Mouse (Mus musculus): ENCODE data around the gene Taf6l. TPM values are rescaled to one million over a fixed set of nuclear protein-coding genes. Genes with fewer than 3 reads are reported as not detected.

Taf6l gene
- 44.2 and 47.0 TPM in 2 replicates for polyA plus RNA-seq (2016; fragmentation: Nextera tagmentation; extraction: Ambion mirVana)

GRCm38 (mm10) chr19:8786008-8786781, at the start of gene Taf6l:
TSS of gene Taf6l (minus strand) at chr19:8786417.
- Histone ChIP-seq H3K9me3 (replicated peaks) (no peaks in the 10 kb centered on the region), H3K4me1 (peaks cover 19% of the 10 kb centered on the region), H3K27ac (peak within 1 kb of the TSS; percentile 92), H3K27me3 (ENCODE audit: low read depth, poor library complexity, severe bottlenecking) (no peaks in the 10 kb centered on the region), H3K4me3 (peak within 1 kb of the TSS; percentile 79), H3K36me3 (peaks cover 41% of the 10 kb centered on the region)
- DNase-seq (ENCODE audit: low spot score): peak; percentile 90
- under 1% methylated on average over 32 of the region's 32 CpGs for WGBS

- H3K36me3 ChIP-seq: peaks cover 84% of the 10 kb centered on the region
- 95% methylated on average over 4 of the region's 4 CpGs for WGBS
- peaks cover 10% of the 10 kb centered on the region for H3K4me1 ChIP-seq
- H3K4me3 ChIP-seq: no peak overlapping the region
- H3K27me3 ChIP-seq (ENCODE audit: low read depth, poor library complexity, severe bottlenecking): no peaks in the 10 kb centered on the region
- no peak for DNase-seq (ENCODE audit: low spot score)
- no peaks in the 10 kb centered on the region for H3K9me3 ChIP-seq (replicated peaks)
- no peak overlapping the region for H3K27ac ChIP-seq
Measured at GRCm38 (mm10) chr19:8832971-8833370, 46.8 kb upstream of the Taf6l start.

GRCm38 (mm10) chr19:8831262-8831661, 45.0 kb upstream of the Taf6l start:
- WGBS: 92% methylated on average over 11 of the region's 11 CpGs
- no peak for DNase-seq (ENCODE audit: low spot score)
- no peak overlapping the region for H3K27ac ChIP-seq
- no peaks in the 10 kb centered on the region for H3K9me3 ChIP-seq (replicated peaks)
- H3K27me3 ChIP-seq (ENCODE audit: low read depth, poor library complexity, severe bottlenecking): no peaks in the 10 kb centered on the region
- H3K36me3 ChIP-seq: peaks cover 100% of the 10 kb centered on the region
- no peak overlapping the region for H3K4me3 ChIP-seq
- no peaks in the 10 kb centered on the region for H3K4me1 ChIP-seq

GRCm38 (mm10) chr19:8830664-8831063, 44.4 kb upstream of the Taf6l start:
- 95% methylated on average over 8 of the region's 8 CpGs for WGBS
- Histone ChIP-seq H3K9me3 (replicated peaks) (no peaks in the 10 kb centered on the region), H3K4me3 (no peak overlapping the region), H3K36me3 (peaks cover 100% of the 10 kb centered on the region), H3K27ac (no peak overlapping the region), H3K4me1 (no peaks in the 10 kb centered on the region), H3K27me3 (ENCODE audit: low read depth, poor library complexity, severe bottlenecking) (no peaks in the 10 kb centered on the region)
- DNase-seq (ENCODE audit: low spot score): no peak

GRCm38 (mm10) chr19:8829660-8830059, 43.4 kb upstream of the Taf6l start, which contains the start of gene AC129217.1:
TSS of gene AC129217.1 (plus strand) at chr19:8829773.
- H3K9me3 ChIP-seq (replicated peaks): no peaks in the 10 kb centered on the region

GRCm38 (mm10) chr19:8822696-8823095, 36.5 kb upstream of the Taf6l start:
- 90% methylated on average over 8 of the region's 8 CpGs for WGBS
- Histone ChIP-seq H3K36me3 (peaks cover 62% of the 10 kb centered on the region), H3K27ac (no peak overlapping the region), H3K4me1 (peaks cover 26% of the 10 kb centered on the region), H3K4me3 (peak overlapping the region; percentile 72), H3K9me3 (replicated peaks) (no peaks in the 10 kb centered on the region), H3K27me3 (ENCODE audit: low read depth, poor library complexity, severe bottlenecking) (no peaks in the 10 kb centered on the region)
- DNase-seq (ENCODE audit: low spot score): no peak

More at GRCm38 (mm10) chr19:8829660-8830059, 43.4 kb upstream of the Taf6l start, which contains the start of gene AC129217.1:
- no peak within 1 kb of the TSS for H3K27ac ChIP-seq
- no peaks in the 10 kb centered on the region for H3K4me1 ChIP-seq
- peaks cover 100% of the 10 kb centered on the region for H3K36me3 ChIP-seq
- DNase-seq (ENCODE audit: low spot score): no peak
- H3K4me3 ChIP-seq: no peak within 1 kb of the TSS
- WGBS: 91% methylated on average over 8 of the region's 8 CpGs
- H3K27me3 ChIP-seq (ENCODE audit: low read depth, poor library complexity, severe bottlenecking): no peaks in the 10 kb centered on the region

- no peaks in the 10 kb centered on the region for H3K27me3 ChIP-seq (ENCODE audit: low read depth, poor library complexity, severe bottlenecking)
- no peaks in the 10 kb centered on the region for H3K9me3 ChIP-seq (replicated peaks)
- peaks cover 59% of the 10 kb centered on the region for H3K36me3 ChIP-seq
- no peak for DNase-seq (ENCODE audit: low spot score)
- H3K4me3 ChIP-seq: peak overlapping the region; percentile 72
- peak overlapping the region; percentile 96 for H3K27ac ChIP-seq
- WGBS: 3% methylated on average over 7 of the region's 7 CpGs
- peaks cover 40% of the 10 kb centered on the region for H3K4me1 ChIP-seq
Measured at GRCm38 (mm10) chr19:8821146-8821545, 34.9 kb upstream of the Taf6l start.

GRCm38 (mm10) chr19:8820424-8820956, 34.3 kb upstream of the Taf6l start:
- DNase-seq (ENCODE audit: low spot score): no peak
- H3K9me3 ChIP-seq (replicated peaks): no peaks in the 10 kb centered on the region
- no peaks in the 10 kb centered on the region for H3K27me3 ChIP-seq (ENCODE audit: low read depth, poor library complexity, severe bottlenecking)
- H3K27ac ChIP-seq: peak overlapping the region; percentile 96
- WGBS: under 1% methylated on average over 48 of the region's 48 CpGs
- H3K4me1 ChIP-seq: peaks cover 40% of the 10 kb centered on the region
- peaks cover 59% of the 10 kb centered on the region for H3K36me3 ChIP-seq
- H3K4me3 ChIP-seq: peak overlapping the region; percentile 72

GRCm38 (mm10) chr19:8819596-8820423, 33.6 kb upstream of the Taf6l start, which contains the start of gene Hnrnpul2:
TSS of gene Hnrnpul2 (plus strand) at chr19:8820010.
- peak within 1 kb of the TSS; percentile 72 for H3K4me3 ChIP-seq
- WGBS: under 1% methylated on average over 83 of the region's 83 CpGs
- DNase-seq (ENCODE audit: low spot score): peak; percentile 95
- peak within 1 kb of the TSS; percentile 96 for H3K27ac ChIP-seq
- no peaks in the 10 kb centered on the region for H3K27me3 ChIP-seq (ENCODE audit: low read depth, poor library complexity, severe bottlenecking)
- peaks cover 59% of the 10 kb centered on the region for H3K36me3 ChIP-seq
- no peaks in the 10 kb centered on the region for H3K9me3 ChIP-seq (replicated peaks)
- H3K4me1 ChIP-seq: peaks cover 40% of the 10 kb centered on the region

GRCm38 (mm10) chr19:8818801-8819595, 32.8 kb upstream of the Taf6l start, which contains the start of gene Ttc9c:
TSS of gene Ttc9c (minus strand) at chr19:8819333.
- no peaks in the 10 kb centered on the region for H3K27me3 ChIP-seq (ENCODE audit: low read depth, poor library complexity, severe bottlenecking)
- peak within 1 kb of the TSS; percentile 96 for H3K27ac ChIP-seq
- peaks cover 59% of the 10 kb centered on the region for H3K36me3 ChIP-seq
- H3K9me3 ChIP-seq (replicated peaks): no peaks in the 10 kb centered on the region
- WGBS: under 1% methylated on average over 33 of the region's 33 CpGs
- H3K4me3 ChIP-seq: peak within 1 kb of the TSS; percentile 72
- H3K4me1 ChIP-seq: peaks cover 40% of the 10 kb centered on the region
- peak; percentile 94 for DNase-seq (ENCODE audit: low spot score)

GRCm38 (mm10) chr19:8818301-8818798, 32.1 kb upstream of the Taf6l start:
- H3K4me3 ChIP-seq: peak overlapping the region; percentile 72
- H3K36me3 ChIP-seq: peaks cover 59% of the 10 kb centered on the region
- no peaks in the 10 kb centered on the region for H3K27me3 ChIP-seq (ENCODE audit: low read depth, poor library complexity, severe bottlenecking)
- no peak for DNase-seq (ENCODE audit: low spot score)
- WGBS: 31% methylated on average over 14 of the region's 14 CpGs
- H3K9me3 ChIP-seq (replicated peaks): no peaks in the 10 kb centered on the region
- peak overlapping the region; percentile 96 for H3K27ac ChIP-seq
- peaks cover 40% of the 10 kb centered on the region for H3K4me1 ChIP-seq

- WGBS: 87% methylated on average over 3 of the region's 3 CpGs
- peaks cover 29% of the 10 kb centered on the region for H3K4me1 ChIP-seq
Measured at GRCm38 (mm10) chr19:8817001-8817400, 30.8 kb upstream of the Taf6l start.

More at GRCm38 (mm10) chr19:8817001-8817400, 30.8 kb upstream of the Taf6l start:
- Histone ChIP-seq H3K4me3 (peak overlapping the region; percentile 72; the same call in 1 of the 2 replicates), H3K27me3 (ENCODE audit: low read depth, poor library complexity, severe bottlenecking) (no peaks in the 10 kb centered on the region), H3K36me3 (peaks cover 60% of the 10 kb centered on the region), H3K27ac (no peak overlapping the region), H3K9me3 (replicated peaks) (no peaks in the 10 kb centered on the region)
- DNase-seq (ENCODE audit: low spot score): no peak
